Mouse (Mus musculus) frontal cortex, postnatal 14 days (tissue): Measurements from ENCODE around the gene Smco4.
"Not testable (repeated sequence)": the region's sequence is repeated elsewhere in the genome, so short reads cannot be mapped to it uniquely, and the experiment has no call there.

Source experiments
- DNase-seq, 2 experiments: peaks; one replicate each; pipeline ENCODE4 v3.0.0; 2022; ENCODE audit warnings: low spot score in 2 of 2

The Smco4 gene

GRCm38 (mm10) chr9:15541735-15542354 is 48.6 kb downstream of the Smco4 start:
- DNase-seq: no peak

- no peak for DNase-seq
Measured at GRCm38 (mm10) chr9:15550461-15550961, 57.3 kb downstream of the Smco4 start.

- not testable (repeated sequence) for DNase-seq
Measured at GRCm38 (mm10) chr9:15551073-15551472, 57.8 kb downstream of the Smco4 start.

GRCm38 (mm10) chr9:15551933-15552851 is 59.0 kb downstream of the Smco4 start:
- no peak for DNase-seq

- no peak for DNase-seq
Measured at GRCm38 (mm10) chr9:15553322-15553721, 60.1 kb downstream of the Smco4 start.

GRCm38 (mm10) chr9:15560451-15560850 is 67.2 kb downstream of the Smco4 start:
- no peak for DNase-seq

GRCm38 (mm10) chr9:15562353-15562752 is 69.1 kb downstream of the Smco4 start:
- no peak for DNase-seq

GRCm38 (mm10) chr9:15574750-15575454 is 81.7 kb downstream of the Smco4 start:
- no peak for DNase-seq

GRCm38 (mm10) chr9:15578427-15578826 is 85.2 kb downstream of the Smco4 start:
- no peak for DNase-seq

GRCm38 (mm10) chr9:15578946-15579345 is 85.7 kb downstream of the Smco4 start:
- no peak for DNase-seq

- no peak for DNase-seq
Measured at GRCm38 (mm10) chr9:15580176-15580575, 86.9 kb downstream of the Smco4 start.

GRCm38 (mm10) chr9:15582026-15582425 is 88.8 kb downstream of the Smco4 start:
- DNase-seq: no peak

- DNase-seq: no peak
Measured at GRCm38 (mm10) chr9:15584209-15584608, 91.0 kb downstream of the Smco4 start.

GRCm38 (mm10) chr9:15585956-15586355 is 92.7 kb downstream of the Smco4 start:
- DNase-seq: no peak

GRCm38 (mm10) chr9:15587157-15587854 is 94.1 kb downstream of the Smco4 start:
- no peak for DNase-seq

- DNase-seq: no peak
Measured at GRCm38 (mm10) chr9:15594148-15594547, 100.9 kb downstream of the Smco4 start.
